8 mouse cellular contexts compared by ENCODE assay signal in genomic region chrX:48124132-48125071, GRCm38 (mm10). TPM values are rescaled to one million over a fixed set of nuclear protein-coding genes. Genes with fewer than 3 reads are reported as not detected.
A peak's percentile ranks its signal among the peaks of the same experiment; 100 is the strongest.
DNase-seq lines count a peak whose midpoint lies in the region; ATAC-seq and TF ChIP-seq lines count a peak whose summit lies in the region.

No protein-coding gene starts in this region.

- H3K36me3 ChIP-seq in CH12.LX (replicated peaks in 1 of 2; ENCODE audit: control insufficient read depth in 1 of 2, insufficient read depth in 1 of 2, low read length in 1 of 2) = no peaks in the 10 kb centered on the region
- H3K36me3 ChIP-seq in erythroblast, embryonic 14.5 days (ENCODE audit: control insufficient read depth) = no peaks in the 10 kb centered on the region
- H3K36me3 ChIP-seq in heart, embryonic 14.5 days (ENCODE audit: control insufficient read depth, insufficient read depth, low read length) = no peaks in the 10 kb centered on the region
- H3K36me3 ChIP-seq in kidney, embryonic 16.5 days (ENCODE audit: insufficient read depth, low read length) = no peaks in the 10 kb centered on the region
- H3K36me3 ChIP-seq in liver, embryonic 14.5 days (replicated peaks; ENCODE audit: control insufficient read depth, insufficient read depth, low read depth) = no peaks in the 10 kb centered on the region
- H3K36me3 ChIP-seq in neural tube, embryonic 15.5 days = no peaks in the 10 kb centered on the region

- TF ChIP-seq POLR2A in CH12.LX (IDR thresholded peaks at IDR 0.05; ENCODE audit: low read depth, low read length) = no peak
- TF ChIP-seq POLR2A in bone marrow macrophage, adult 2 months (IDR thresholded peaks at IDR 0.05; ENCODE audit: borderline replicate concordance, low read depth, low read length) = no peak

- H3K79me2 ChIP-seq in CH12.LX (replicated peaks; ENCODE audit: control insufficient read depth, extremely low read depth, insufficient read depth, poor library complexity, severe bottlenecking) = no peaks in the 10 kb centered on the region

- no peak overlapping the region for H3K4me3 ChIP-seq in CH12.LX (replicated peaks in 1 of 3; ENCODE audit: low read depth in 2 of 3, low read length in 2 of 3, poor library complexity in 1 of 3)
- H3K4me3 ChIP-seq in bone marrow macrophage, adult 2 months (ENCODE audit: insufficient read depth, low read length) = no peak overlapping the region
- H3K4me3 ChIP-seq in erythroblast, embryonic 14.5 days (replicated peaks) = peak overlapping the region; percentile 41
- H3K4me3 ChIP-seq in heart, embryonic 14.5 days (ENCODE audit: control insufficient read depth in 1 of 2, insufficient read depth in 1 of 2, low read depth in 1 of 2, low read length in 2 of 2) = peak overlapping the region in 1 of 2 experiments; percentile 25; a peak in 2 of 4 replicates
- no peak overlapping the region for H3K4me3 ChIP-seq in kidney, embryonic 16.5 days (ENCODE audit: low read length)
- 0 out of 4 replicates have a peak overlapping the region, but pooled peaks have one; percentile 12 to 26 for H3K4me3 ChIP-seq in liver, embryonic 14.5 days (ENCODE audit: insufficient read depth in 1 of 2, low read depth in 2 of 2, low read length in 2 of 2)
- H3K4me3 ChIP-seq in neural tube, embryonic 15.5 days (replicated peaks) = no peak overlapping the region

- H3K9ac ChIP-seq in CH12.LX (ENCODE audit: insufficient read depth, low read depth) = no peak overlapping the region
- no peak overlapping the region for H3K9ac ChIP-seq in heart, embryonic 14.5 days (ENCODE audit: low read length)
- H3K9ac ChIP-seq in kidney, embryonic 16.5 days (replicated peaks; ENCODE audit: low read length) = no peak overlapping the region
- H3K9ac ChIP-seq in liver, embryonic 14.5 days (replicated peaks) = no peak overlapping the region
- H3K9ac ChIP-seq in neural tube, embryonic 15.5 days (replicated peaks) = no peak overlapping the region

- TF ChIP-seq RAD21 in CH12.LX (IDR thresholded peaks at IDR 0.05; ENCODE audit: low read depth, low read length) = peak; percentile 61

- H3K4me2 ChIP-seq in CH12.LX (ENCODE audit: insufficient read depth, low read depth, poor library complexity, severe bottlenecking) = no peak overlapping the region
- H3K4me2 ChIP-seq in heart, embryonic 14.5 days (ENCODE audit: low read length) = peak overlapping the region; percentile 56
- H3K4me2 ChIP-seq in kidney, embryonic 16.5 days (replicated peaks; ENCODE audit: low read depth, low read length) = peak overlapping the region; percentile 25; the same call in 1 of the 2 replicates
- peak overlapping the region; percentile 57 for H3K4me2 ChIP-seq in liver, embryonic 14.5 days (ENCODE audit: low read depth)
- H3K4me2 ChIP-seq in neural tube, embryonic 15.5 days = peak overlapping the region; percentile 36; the same call in 1 of the 2 replicates

- no peak for ATAC-seq in heart, embryonic 14.5 days (ENCODE audit: insufficient number of reproducible peaks, insufficient read depth, low FRiP score, low read depth)
- 0 out of 2 replicates have a peak, but pooled peaks have one; percentile 63 for ATAC-seq in kidney, embryonic 16.5 days (ENCODE audit: low FRiP score, low TSS enrichment)
- peak; percentile 43; the same call in 1 of the 2 replicates for ATAC-seq in liver, embryonic 14.5 days (ENCODE audit: insufficient read depth)
- no peak for ATAC-seq in neural tube, embryonic 15.5 days (ENCODE audit: low FRiP score)

- no peaks in the 10 kb centered on the region for H3K9me3 ChIP-seq in CH12.LX (replicated peaks; ENCODE audit: low read length)
- H3K9me3 ChIP-seq in erythroblast, embryonic 14.5 days (ENCODE audit: control insufficient read depth, low read length) = no peaks in the 10 kb centered on the region
- H3K9me3 ChIP-seq in heart, embryonic 14.5 days (ENCODE audit: control insufficient read depth, low read length) = no peaks in the 10 kb centered on the region
- no peaks in the 10 kb centered on the region for H3K9me3 ChIP-seq in kidney, embryonic 16.5 days (ENCODE audit: low read length)
- H3K9me3 ChIP-seq in liver, embryonic 14.5 days (ENCODE audit: control insufficient read depth, low read length) = no peaks in the 10 kb centered on the region
- H3K9me3 ChIP-seq in neural tube, embryonic 15.5 days (replicated peaks) = no peaks in the 10 kb centered on the region

- no peak for DNase-seq in CH12.LX (ENCODE audit: extremely low read depth)
- no peak for DNase-seq in liver, embryonic 14.5 days (ENCODE audit: low read depth in 3 of 3, low spot score in 3 of 3)
- DNase-seq in thymus, postnatal 0 days (ENCODE audit: low spot score) = peak; percentile 60

- peaks cover 16 to 36% of the 10 kb centered on the region in 2 experiments; a peak in 3 of 4 replicates for H3K4me1 ChIP-seq in CH12.LX (ENCODE audit: control insufficient read depth in 1 of 2, insufficient read depth in 2 of 2)
- peaks cover 17% of the 10 kb centered on the region for H3K4me1 ChIP-seq in bone marrow macrophage, adult 2 months (ENCODE audit: control insufficient read depth, insufficient read depth, low read length)
- peaks cover 2% of the 10 kb centered on the region for H3K4me1 ChIP-seq in erythroblast, embryonic 14.5 days (ENCODE audit: control insufficient read depth)
- no peaks in the 10 kb centered on the region for H3K4me1 ChIP-seq in heart, embryonic 14.5 days (ENCODE audit: control insufficient read depth in 2 of 2, insufficient read depth in 2 of 2, low read length in 2 of 2)
- 0 out of 2 replicates have a peak, but pooled peaks cover 4% of the 10 kb centered on the region for H3K4me1 ChIP-seq in kidney, embryonic 16.5 days (ENCODE audit: insufficient read depth, low read length)
- H3K4me1 ChIP-seq in liver, embryonic 14.5 days (replicated peaks; ENCODE audit: control insufficient read depth in 2 of 2, insufficient read depth in 2 of 2, low read length in 1 of 2) = no peaks in the 10 kb centered on the region
- no peaks in the 10 kb centered on the region for H3K4me1 ChIP-seq in neural tube, embryonic 15.5 days

- peak; percentile 20 to 61; a peak in 2 of 4 replicates for TF ChIP-seq CTCF in CH12.LX (conservative IDR thresholded peaks at IDR 0.05 in 1 of 2, IDR thresholded peaks at IDR 0.05 in 1 of 2; ENCODE audit: low read depth in 2 of 2, low read length in 2 of 2)
- peak; percentile 40 for TF ChIP-seq CTCF in bone marrow macrophage, adult 2 months (IDR thresholded peaks at IDR 0.05; ENCODE audit: low read depth, low read length)
- peak; percentile 80 for TF ChIP-seq CTCF in liver, embryonic 14.5 days (IDR thresholded peaks at IDR 0.05; ENCODE audit: low read depth)

- in situ Hi-C loops in CH12.LX (cut with MboI; ENCODE audit: low pct_ligation_motif_present, low pct_unique_long_range_greater_than_20kb, low sequenced_read_pairs) = no loop called here

- dilution Hi-C loops in CH12.LX (cut with MboI; ENCODE audit: extremely low pct_ligation_motif_present, extremely low pct_unique_long_range_greater_than_20kb, low sequenced_read_pairs) = no loop called here

- H3K27me3 ChIP-seq in CH12.LX (replicated peaks) = no peaks in the 10 kb centered on the region
- H3K27me3 ChIP-seq in erythroblast, embryonic 14.5 days (ENCODE audit: control insufficient read depth) = no peaks in the 10 kb centered on the region
- H3K27me3 ChIP-seq in heart, embryonic 14.5 days (ENCODE audit: control insufficient read depth, insufficient read depth, low read length) = peaks cover 7% of the 10 kb centered on the region; the same call in 1 of the 2 replicates
- 0 out of 2 replicates have a peak, but pooled peaks cover 3% of the 10 kb centered on the region for H3K27me3 ChIP-seq in kidney, embryonic 16.5 days (ENCODE audit: insufficient read depth, low read length)
- no peaks in the 10 kb centered on the region for H3K27me3 ChIP-seq in liver, embryonic 14.5 days (ENCODE audit: control insufficient read depth, insufficient read depth, low read length)
- no peaks in the 10 kb centered on the region for H3K27me3 ChIP-seq in neural tube, embryonic 15.5 days (replicated peaks)

- WGBS in heart, embryonic 14.5 days = 24% methylated on average over 17 of the region's 17 CpGs
- 31% methylated on average over 17 of the region's 17 CpGs for WGBS in kidney, embryonic 16.5 days
- WGBS in liver, embryonic 14.5 days (ENCODE audit: insufficient replicate concordance) = 17% methylated on average over 17 of the region's 17 CpGs
- WGBS in neural tube, embryonic 15.5 days = 31% methylated on average over 17 of the region's 17 CpGs

- no peak for TF ChIP-seq EP300 in CH12.LX (IDR thresholded peaks at IDR 0.05; ENCODE audit: low read length)
- TF ChIP-seq EP300 in liver, embryonic 14.5 days (IDR thresholded peaks at IDR 0.05; ENCODE audit: low read depth) = no peak

- no peak overlapping the region for H3K27ac ChIP-seq in CH12.LX (ENCODE audit: insufficient read depth, low read depth)
- H3K27ac ChIP-seq in bone marrow macrophage, adult 2 months (ENCODE audit: insufficient read depth, low read depth, low read length) = no peak overlapping the region
- no peak overlapping the region for H3K27ac ChIP-seq in heart, embryonic 14.5 days (replicated peaks in 1 of 2; ENCODE audit: control insufficient read depth in 1 of 2, insufficient read depth in 1 of 2, low read depth in 2 of 2, low read length in 2 of 2)
- no peak overlapping the region for H3K27ac ChIP-seq in kidney, embryonic 16.5 days (ENCODE audit: low read length)
- no peak overlapping the region for H3K27ac ChIP-seq in liver, embryonic 14.5 days
- H3K27ac ChIP-seq in neural tube, embryonic 15.5 days (replicated peaks) = no peak overlapping the region

RNA-seq across cellular contexts. Expression of gene Xpnpep2, which starts 15.9 kb away (rescaled TPM):
- total RNA-seq in CH12.LX (2012; rRNA removed) (0.04 and 0.08 TPM in 2 replicates), CH12.LX (2014; rRNA removed) (0.05 and 0.09 TPM in 2 replicates)
- polyA plus RNA-seq in CH12.LX (2012; ENCODE audit: insufficient read length, low read depth) = 0.07 and 0.14 TPM in 2 replicates
- not detected in 2 replicates for polyA plus RNA-seq in bone marrow macrophage, adult 2 months (2012; ENCODE audit: insufficient read depth, insufficient read length, missing spikeins)
- not detected in 2 replicates for polyA plus RNA-seq in erythroblast, embryonic 14.5 days (2012)
- polyA plus RNA-seq in heart, embryonic 14.5 days (2014; fragmentation: Nextera tagmentation; extraction: Ambion mirVana) = 0.47 and 0.72 TPM in 2 replicates
- polyA plus RNA-seq in kidney, embryonic 16.5 days (2015; fragmentation: Nextera tagmentation; extraction: Ambion mirVana) = 7.8 and 8.3 TPM in 2 replicates
- polyA plus RNA-seq in liver, embryonic 14.5 days (2012; rRNA removed) = 0.01 TPM in 1 of 2 replicates, not detected in the other
- 0.23 TPM in 1 of 2 replicates, not detected in the other for polyA plus RNA-seq in liver, embryonic 14.5 days (2014; fragmentation: Nextera tagmentation; extraction: Ambion mirVana)
- 0.31 and 0.54 TPM in 2 replicates for polyA plus RNA-seq in neural tube, embryonic 15.5 days (2015; fragmentation: Nextera tagmentation; extraction: Ambion mirVana)
- 0.46 and 0.55 TPM in 2 replicates for polyA plus RNA-seq in thymus, postnatal 0 days (2015; fragmentation: Nextera tagmentation; extraction: Ambion mirVana)

RNA-seq across cellular contexts. Expression of gene Sash3, which starts 21.8 kb away (rescaled TPM):
- total RNA-seq in CH12.LX (2012; rRNA removed) = 88.9 and 96.3 TPM in 2 replicates
- total RNA-seq in CH12.LX (2014; rRNA removed) = 138 and 148 TPM in 2 replicates
- 87.6 and 90.9 TPM in 2 replicates for polyA plus RNA-seq in CH12.LX (2012; ENCODE audit: insufficient read length, low read depth)
- polyA plus RNA-seq in bone marrow macrophage, adult 2 months (2012; ENCODE audit: insufficient read depth, insufficient read length, missing spikeins) = 66.3 and 69.9 TPM in 2 replicates
- 0.05 and 0.09 TPM in 2 replicates for polyA plus RNA-seq in erythroblast, embryonic 14.5 days (2012)
- 1.2 and 1.6 TPM in 2 replicates for polyA plus RNA-seq in heart, embryonic 14.5 days (2014; fragmentation: Nextera tagmentation; extraction: Ambion mirVana)
- 1.7 and 2.0 TPM in 2 replicates for polyA plus RNA-seq in kidney, embryonic 16.5 days (2015; fragmentation: Nextera tagmentation; extraction: Ambion mirVana)
- polyA plus RNA-seq in liver, embryonic 14.5 days (2012; rRNA removed) = 3.8 and 4.0 TPM in 2 replicates
- 6.9 TPM in 2 replicates for polyA plus RNA-seq in liver, embryonic 14.5 days (2014; fragmentation: Nextera tagmentation; extraction: Ambion mirVana)
- 1.1 and 18.9 TPM in 2 replicates for polyA plus RNA-seq in neural tube, embryonic 15.5 days (2015; fragmentation: Nextera tagmentation; extraction: Ambion mirVana)
- 240 and 251 TPM in 2 replicates for polyA plus RNA-seq in thymus, postnatal 0 days (2015; fragmentation: Nextera tagmentation; extraction: Ambion mirVana)

Comparison
In these comparisons a context has a peak if more than half of its experiments do, and no peak if none do; other contexts are left out.
1. H3K4me3 ChIP-seq: peak in erythroblast, embryonic 14.5 days (single experiment) and liver, embryonic 14.5 days (2 of 2); none in CH12.LX (0 of 3), bone marrow macrophage, adult 2 months (single experiment), kidney, embryonic 16.5 days (single experiment) and neural tube, embryonic 15.5 days (single experiment).
2. ATAC-seq: peak in kidney, embryonic 16.5 days (single experiment) and liver, embryonic 14.5 days (single experiment); none in heart, embryonic 14.5 days (single experiment) and neural tube, embryonic 15.5 days (single experiment).
3. Peak in every context shown above with its lines, with median percentiles within 50 percentile points of each other: CTCF ChIP-seq.